Comparison of ENCODE assay signal across 12 mouse cellular contexts in genomic region chr15:83870936-83871335, GRCm38 (mm10).
DNase-seq lines count a peak whose midpoint lies in the region; ATAC-seq and TF ChIP-seq lines count a peak whose summit lies in the region.
"Had no signal": no experiment of that assay in that cellular context is flagged by ENCODE, and none has a peak within 500 bp of the region (broad histone marks: within the 10 kb centered on the region; RNA-seq: fewer than 3 reads in every experiment).

No protein-coding gene starts in this region.

- no peak overlapping the region for H3K4me3 ChIP-seq in heart, embryonic 11.5 days (ENCODE audit: low read depth, low read length)
- H3K4me3 ChIP-seq in lung, embryonic 15.5 days, result no peak overlapping the region
- H3K4me3 ChIP-seq in intestine, postnatal 0 days (ENCODE audit: low read depth, low read length), result no peak overlapping the region
- H3K4me3 ChIP-seq: liver, embryonic 13.5 days had no signal

- no peak for ATAC-seq in heart, embryonic 11.5 days (replicated peaks; ENCODE audit: insufficient number of reproducible peaks, low FRiP score, low TSS enrichment)
- ATAC-seq in lung, embryonic 15.5 days (ENCODE audit: borderline replicate concordance, extremely low read depth, low FRiP score, low TSS enrichment), result no peak
- no peak for ATAC-seq in intestine, postnatal 0 days

- under 1% methylated on average over 17 of the region's 17 CpGs for WGBS in heart, embryonic 11.5 days (ENCODE audit: insufficient replicate concordance)
- 3% methylated on average over 17 of the region's 17 CpGs for WGBS in lung, embryonic 15.5 days
- 5% methylated on average over 17 of the region's 17 CpGs for WGBS in intestine, postnatal 0 days

- DNase-seq in heart, postnatal 4 days, result no peak
- no peak for DNase-seq in lung, postnatal 36 days
- DNase-seq in ZHBTc4 (ENCODE audit: low read depth, low spot score), result peak; percentile 48
- no peak for DNase-seq in adrenal gland, postnatal 14 days
- DNase-seq in cerebellum, postnatal 4 days (ENCODE audit: low spot score in 2 of 2), result no peak
- DNase-seq: cerebellum, adult 9-11 months; heart, postnatal 10 days; liver, embryonic 13.5 days; right cerebral cortex, adult 18-20 months had no signal

- H3K4me1 ChIP-seq in heart, embryonic 11.5 days (ENCODE audit: control insufficient read depth, insufficient read depth, low read length), result 0 out of 2 replicates have a peak, but pooled peaks cover 4% of the 10 kb centered on the region
- no peaks in the 10 kb centered on the region for H3K4me1 ChIP-seq in lung, embryonic 15.5 days
- H3K4me1 ChIP-seq in intestine, postnatal 0 days (replicated peaks; ENCODE audit: control insufficient read depth, insufficient read depth, low read length), result no peaks in the 10 kb centered on the region
- H3K4me1 ChIP-seq: liver, embryonic 13.5 days had no signal

- H3K27me3 ChIP-seq in heart, embryonic 11.5 days (ENCODE audit: control insufficient read depth, insufficient read depth, low read length), result peaks cover 20% of the 10 kb centered on the region
- no peaks in the 10 kb centered on the region for H3K27me3 ChIP-seq in lung, embryonic 15.5 days
- no peaks in the 10 kb centered on the region for H3K27me3 ChIP-seq in intestine, postnatal 0 days (replicated peaks; ENCODE audit: control insufficient read depth, insufficient read depth, low read length)

- H3K27ac ChIP-seq in heart, embryonic 11.5 days (ENCODE audit: low read depth, low read length), result no peak overlapping the region
- H3K27ac ChIP-seq in lung, embryonic 15.5 days, result no peak overlapping the region
- no peak overlapping the region for H3K27ac ChIP-seq in intestine, postnatal 0 days (ENCODE audit: low read depth, low read length)
- H3K27ac ChIP-seq: liver, embryonic 13.5 days had no signal

- H3K9ac ChIP-seq in heart, embryonic 11.5 days (ENCODE audit: low read depth, low read length), result no peak overlapping the region
- H3K9ac ChIP-seq in lung, embryonic 15.5 days, result no peak overlapping the region
- H3K9ac ChIP-seq in intestine, postnatal 0 days (ENCODE audit: low read depth, low read length), result no peak overlapping the region
- H3K9ac ChIP-seq: liver, embryonic 13.5 days had no signal

- peak overlapping the region; percentile 38 for H3K4me2 ChIP-seq in heart, embryonic 11.5 days
- H3K4me2 ChIP-seq in lung, embryonic 15.5 days, result 0 out of 2 replicates have a peak overlapping the region, but pooled peaks have one; percentile 24
- 0 out of 2 replicates have a peak overlapping the region, but pooled peaks have one; percentile 17 for H3K4me2 ChIP-seq in intestine, postnatal 0 days (replicated peaks; ENCODE audit: low read depth)
- H3K4me2 ChIP-seq: liver, embryonic 13.5 days had no signal

- TF ChIP-seq CTCF in intestine, postnatal 0 days (IDR thresholded peaks at IDR 0.05; ENCODE audit: low read depth), result no peak

- no peaks in the 10 kb centered on the region for H3K36me3 ChIP-seq in heart, embryonic 11.5 days (ENCODE audit: control insufficient read depth, insufficient read depth, low read length)
- no peaks in the 10 kb centered on the region for H3K36me3 ChIP-seq in lung, embryonic 15.5 days
- H3K36me3 ChIP-seq in intestine, postnatal 0 days (ENCODE audit: control insufficient read depth, insufficient read depth), result no peaks in the 10 kb centered on the region
- H3K36me3 ChIP-seq: liver, embryonic 13.5 days had no signal

- H3K9me3 ChIP-seq in heart, embryonic 11.5 days (replicated peaks; ENCODE audit: control insufficient read depth, low read length), result no peaks in the 10 kb centered on the region
- no peaks in the 10 kb centered on the region for H3K9me3 ChIP-seq in lung, embryonic 15.5 days
- H3K9me3 ChIP-seq in intestine, postnatal 0 days (ENCODE audit: control insufficient read depth), result no peaks in the 10 kb centered on the region
- H3K9me3 ChIP-seq: liver, embryonic 13.5 days had no signal
